Mouse (Mus musculus) gastrocnemius, postnatal 25 days (tissue): Measurements from ENCODE around the gene 4930516K23Rik. TPM values are rescaled to one million over a fixed set of nuclear protein-coding genes. Genes with fewer than 3 reads are reported as not detected.

Source experiments
- DNase-seq: peaks from one replicate; pipeline ENCODE4 v3.0.0; 2022
- long read RNA-seq, 2 experiments: library from polyadenylated mRNA; stranded (forward); transcript quantifications; one replicate each; pipeline ENCODE4 v2.0.0; 2021
- total RNA-seq, 2 experiments: library from RNA; stranded (reverse); gene quantifications; 1 replicate in 1 of 2; 2 replicates in 1 of 2; pipeline ENCODE4 v1.2.3; 2021

Gene 4930516K23Rik
- total RNA-seq = not detected
- long read RNA-seq, experiment 1 = 0 reads
- long read RNA-seq, experiment 2 = 0 reads

DNA sequence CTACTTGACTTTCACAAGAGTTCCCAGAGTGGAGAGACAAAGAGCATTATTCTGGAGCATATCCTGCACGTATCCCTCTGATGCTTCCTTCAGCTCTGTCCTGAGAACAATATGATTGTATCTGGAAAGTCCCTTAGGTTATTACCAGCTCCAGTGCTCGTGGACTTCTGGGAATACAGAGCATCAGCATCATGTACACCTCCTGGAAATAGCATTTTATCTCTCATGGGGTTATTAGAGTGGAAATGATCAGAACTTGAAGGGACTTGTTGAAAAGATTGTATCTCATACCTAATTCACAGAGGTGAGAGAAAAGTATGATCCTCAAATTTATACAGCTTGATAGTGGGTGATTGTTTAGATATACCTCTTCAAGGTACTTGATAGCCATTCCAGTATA is at the start of gene 4930516K23Rik:
TSS of gene 4930516K23Rik (minus strand) at position 101 of the 400 bp plus-strand sequence.
- no peak for DNase-seq

DNA sequence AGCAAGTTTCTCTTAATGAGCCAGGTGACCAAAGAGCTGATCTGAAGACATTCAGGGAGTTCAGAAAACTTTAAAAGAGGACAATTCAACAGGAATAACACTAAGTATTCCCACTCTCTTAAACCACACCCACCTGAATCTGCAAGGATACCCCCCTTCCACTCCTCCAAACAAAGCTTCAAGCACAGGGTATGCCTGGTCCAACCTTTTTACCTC is 43.4 kb upstream of the 4930516K23Rik start, which contains the start of gene Olfr646:
TSS of gene Olfr646 (plus strand) at position 117 of the 216 bp plus-strand sequence.
- no peak for DNase-seq

DNA sequence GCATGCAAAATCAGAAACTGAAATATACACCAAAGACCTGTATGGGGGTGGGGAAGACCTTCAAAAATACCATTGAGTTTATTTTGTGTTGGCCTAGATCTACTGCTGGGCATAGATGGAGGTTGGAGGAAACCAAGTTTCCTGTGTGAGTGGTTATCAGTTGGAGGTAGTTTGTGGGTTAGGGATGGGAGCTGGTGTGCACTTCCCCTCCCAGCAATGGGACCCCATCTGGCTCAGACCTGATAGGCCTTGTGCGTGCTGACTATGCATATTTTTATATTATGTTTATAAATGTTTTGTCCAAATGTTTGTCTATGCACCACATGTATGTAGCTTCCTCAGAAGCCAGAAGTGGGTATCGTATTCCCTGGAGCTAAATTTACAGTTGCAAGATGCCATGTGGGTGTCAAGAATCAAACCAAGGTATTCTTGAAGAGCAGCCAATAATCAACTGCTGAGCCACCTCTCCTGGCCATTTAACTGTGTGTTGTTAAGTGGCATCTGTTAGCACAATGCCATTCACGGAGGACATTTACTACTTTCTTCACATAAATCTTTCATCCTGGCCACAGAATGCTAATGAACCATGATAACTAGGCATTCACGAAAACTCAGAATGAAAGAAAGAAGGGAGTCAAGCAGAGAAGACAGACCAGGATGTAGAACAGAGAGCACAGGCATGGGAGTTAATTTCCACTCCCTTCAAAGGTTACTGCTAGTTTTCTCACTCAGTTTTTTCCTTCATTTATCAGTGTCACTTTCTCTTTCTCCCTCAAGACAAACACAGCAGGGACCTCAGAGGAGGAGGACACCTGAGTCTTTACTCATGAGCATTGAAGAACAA is 42.9 kb upstream of the 4930516K23Rik start:
- DNase-seq = no peak

DNA sequence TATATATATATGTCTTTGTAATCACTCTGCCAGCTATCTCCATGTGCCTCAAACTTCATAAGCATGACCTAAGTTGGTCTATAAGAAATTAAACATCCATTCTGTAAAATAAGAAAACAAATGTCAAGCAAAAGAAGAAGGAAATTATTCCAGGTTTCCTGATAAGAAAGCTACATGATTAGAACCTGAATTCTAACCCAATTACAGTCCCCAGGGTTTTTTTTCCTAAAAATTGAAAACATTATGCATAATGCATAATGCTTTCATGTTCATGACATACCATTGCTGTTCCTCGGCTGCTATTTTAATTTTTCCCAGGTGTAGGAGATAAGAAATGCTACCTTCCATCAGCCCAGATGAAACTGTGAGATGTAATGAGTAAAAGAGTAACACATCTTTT is 24.1 kb upstream of the 4930516K23Rik start, which contains the start of gene Olfr645:
TSS of gene Olfr645 (minus strand) at position 101 of the 400 bp plus-strand sequence.
- no peak for DNase-seq

DNA sequence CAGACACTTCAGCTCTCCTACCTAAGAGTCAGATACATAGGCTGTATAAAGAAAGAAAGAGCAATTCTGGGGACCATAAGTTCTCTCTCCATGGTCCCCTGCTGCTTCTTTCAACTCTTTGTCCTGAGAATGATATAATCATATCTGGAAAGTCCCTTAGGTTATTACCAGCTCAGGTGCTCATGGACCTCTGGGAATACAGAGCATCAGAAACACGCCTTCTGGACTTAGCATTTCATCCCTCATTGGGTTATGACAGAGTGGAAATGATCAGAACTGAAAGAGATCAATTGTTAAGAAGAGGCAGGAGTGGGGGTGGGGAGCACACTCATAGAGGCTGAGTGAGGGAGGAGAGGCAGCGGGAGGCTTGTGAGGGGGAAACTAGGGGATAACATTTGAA is 10.5 kb upstream of the 4930516K23Rik start, which contains the start of gene Olfr644:
TSS of gene Olfr644 (minus strand) at position 101 of the 400 bp plus-strand sequence.
- DNase-seq = no peak

DNA sequence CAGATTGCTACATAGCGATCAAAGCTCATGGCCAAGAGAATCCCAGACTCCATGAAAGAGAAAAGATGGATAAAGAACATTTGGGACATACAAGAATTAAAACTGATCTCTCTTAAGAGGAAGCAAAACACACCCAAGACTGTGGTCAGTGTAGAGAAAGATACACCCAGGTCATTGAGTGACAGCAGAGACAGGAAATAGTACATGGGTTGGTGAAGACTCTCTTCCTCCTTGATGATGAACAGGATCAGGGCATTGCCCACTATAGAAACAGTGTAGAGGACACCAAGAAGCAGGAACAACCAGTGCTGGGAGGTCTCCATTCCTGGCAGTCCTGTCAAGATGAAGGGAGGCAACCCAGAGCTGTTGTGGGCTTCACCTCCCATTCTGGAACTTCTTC is 2.0 kb downstream of the 4930516K23Rik start:
- DNase-seq = no peak

DNA sequence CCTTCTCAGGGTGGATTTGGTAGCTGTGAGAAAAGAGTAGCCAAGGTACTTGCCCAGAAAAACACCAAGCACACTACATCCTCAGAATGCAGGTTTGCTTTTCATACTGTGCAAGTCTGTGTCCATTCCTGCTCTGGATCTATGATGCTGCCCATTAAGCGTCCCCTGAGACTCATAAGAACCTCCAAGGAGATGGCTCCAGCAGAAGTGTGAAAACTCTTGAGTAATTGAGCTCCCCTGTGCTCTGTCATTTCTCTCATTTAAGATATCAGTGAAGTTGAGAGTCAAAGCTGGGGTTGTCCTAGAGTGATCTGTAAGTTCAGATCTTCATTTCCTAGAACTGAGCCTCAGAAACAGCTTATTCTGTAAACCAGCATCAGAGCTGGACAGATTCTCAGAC is 8.7 kb downstream of the 4930516K23Rik start, which contains the start of gene Olfr642:
TSS of gene Olfr642 (minus strand) at position 101 of the 400 bp plus-strand sequence.
- no peak for DNase-seq

DNA sequence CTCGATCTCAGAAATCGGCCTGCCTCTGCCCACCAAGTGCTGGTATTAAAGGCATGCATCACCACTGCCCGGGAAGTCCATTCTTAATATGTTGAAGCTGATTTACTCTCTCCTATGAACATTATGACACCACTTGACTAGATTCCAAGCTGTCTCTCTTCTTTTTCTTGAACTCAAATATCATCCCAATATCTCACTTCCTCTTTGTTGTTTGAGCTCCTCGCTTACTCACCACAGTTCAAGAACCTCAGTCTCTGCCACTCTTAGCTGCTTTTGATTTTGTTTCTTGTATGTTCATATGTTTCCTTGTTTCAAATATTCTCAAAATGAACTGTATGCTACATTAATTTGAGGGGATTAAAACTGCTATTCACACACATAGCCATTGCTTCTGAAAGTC is 10.5 kb downstream of the 4930516K23Rik start:
- DNase-seq = no peak

DNA sequence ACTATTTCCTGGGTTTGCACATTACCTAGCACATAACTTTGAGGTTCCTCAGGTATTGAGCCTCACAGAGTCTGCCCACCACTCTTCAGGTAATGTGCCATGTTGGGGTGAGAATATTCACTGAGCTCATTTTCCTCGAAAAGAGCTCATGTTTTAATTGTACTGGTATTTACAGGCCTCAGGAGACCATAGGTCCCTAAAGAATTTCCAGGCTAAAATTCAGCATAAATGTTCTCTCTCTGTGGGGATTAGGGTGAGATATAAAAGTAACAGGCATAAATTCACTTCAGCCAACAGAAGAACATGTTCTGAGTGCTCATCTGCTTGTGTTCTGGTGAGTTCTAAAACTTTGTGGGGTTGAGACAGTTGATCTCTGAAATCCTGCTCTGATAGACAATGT is 26.1 kb downstream of the 4930516K23Rik start, which contains the start of gene Olfr641:
TSS of gene Olfr641 (plus strand) at position 301 of the 400 bp plus-strand sequence.
- no peak for DNase-seq

DNA sequence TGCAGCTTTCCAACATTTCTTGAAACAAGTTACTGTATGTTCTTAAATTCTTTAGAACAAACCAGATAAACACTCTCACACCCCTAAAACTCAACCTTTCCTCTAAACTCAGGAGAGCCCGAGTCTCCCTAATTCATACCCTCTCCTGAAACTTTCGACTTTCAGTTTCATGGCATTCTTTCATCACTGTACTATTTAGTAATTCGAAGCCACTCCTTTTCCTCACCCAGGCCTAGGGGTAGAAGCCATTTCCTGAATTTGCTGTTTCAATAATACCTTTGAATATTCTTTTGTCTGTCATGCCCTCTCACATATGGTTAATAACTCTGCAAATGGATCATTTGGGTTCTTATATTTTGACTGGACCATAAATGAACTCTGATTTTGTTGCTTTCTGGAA is 34.3 kb downstream of the 4930516K23Rik start:
- DNase-seq = no peak

DNA sequence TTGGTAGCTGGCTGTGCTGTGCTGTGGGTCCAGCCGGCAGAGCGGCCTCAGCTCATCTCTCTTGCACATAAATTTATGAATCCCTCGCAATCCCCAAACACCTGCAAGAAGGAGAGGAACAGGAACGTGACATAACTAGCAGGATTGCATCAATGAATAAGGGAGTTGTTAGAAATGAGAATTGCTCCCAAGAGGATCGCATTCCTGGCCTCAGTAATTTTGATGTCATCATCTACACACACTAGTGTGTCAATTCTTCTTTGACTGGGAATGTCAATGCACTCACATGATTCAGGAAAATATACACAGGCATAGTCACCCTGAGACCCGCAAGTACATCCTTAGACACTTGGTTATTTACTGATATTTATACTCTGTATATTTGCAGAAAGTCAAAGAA is 35.8 kb downstream of the 4930516K23Rik start, which contains the start of gene Olfr640:
TSS of gene Olfr640 (minus strand) at position 101 of the 400 bp plus-strand sequence.
- no peak for DNase-seq

DNA sequence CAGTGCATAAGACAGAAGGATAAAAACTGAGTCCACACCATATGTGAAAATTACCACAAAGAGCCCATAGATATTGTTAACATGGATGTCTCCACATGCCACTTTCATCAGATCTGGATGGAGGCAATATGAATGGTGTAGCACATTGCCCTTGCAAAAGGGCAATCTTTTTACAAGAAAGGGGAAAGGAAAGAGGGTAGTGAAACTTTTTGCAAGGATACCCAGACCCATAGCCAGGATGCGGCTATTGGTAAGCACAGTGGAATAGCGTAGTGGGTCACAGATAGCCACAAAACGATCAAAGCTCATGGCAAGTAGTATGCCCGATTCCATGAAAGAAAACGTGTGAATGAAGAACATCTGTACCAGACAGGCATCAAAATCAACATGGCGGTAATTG is 39.6 kb downstream of the 4930516K23Rik start:
- no peak for DNase-seq

DNA sequence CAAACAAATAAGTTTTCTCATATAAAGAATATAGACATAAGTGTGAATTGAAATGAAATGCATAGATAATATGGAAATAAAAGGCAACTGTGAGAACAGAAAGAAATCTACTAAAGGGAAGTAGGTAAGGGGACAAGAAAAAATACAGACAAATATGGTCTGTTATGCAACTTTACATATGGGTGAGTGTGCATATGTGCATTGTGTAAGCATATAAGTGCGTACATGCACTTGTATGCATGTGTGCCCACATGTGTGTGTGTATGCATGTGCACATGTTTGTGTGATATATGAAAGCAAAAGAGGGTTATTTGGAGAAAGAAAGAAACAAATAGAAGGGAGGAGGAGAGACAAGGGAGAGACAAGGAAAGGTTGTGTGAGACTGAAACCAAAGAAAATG is 42.3 kb downstream of the 4930516K23Rik start:
- no peak for DNase-seq

DNA sequence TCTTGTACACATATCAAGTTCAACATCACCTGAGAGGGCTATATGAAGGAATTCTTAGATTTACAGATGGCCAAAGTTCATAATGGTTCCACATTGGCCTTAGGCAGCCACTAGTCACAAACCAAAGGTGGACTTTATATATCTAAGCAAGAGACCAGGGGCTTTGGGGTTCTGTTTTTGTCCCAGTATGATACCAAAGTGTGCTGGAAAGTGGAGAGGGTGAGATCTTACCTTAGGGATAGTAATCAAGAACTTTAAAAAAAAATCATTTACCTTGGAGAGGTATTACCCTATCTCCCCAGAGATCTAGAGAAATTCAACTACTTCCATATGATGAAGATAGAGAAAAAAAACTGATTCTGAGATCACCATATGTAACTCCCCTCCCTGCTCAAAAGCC is 44.0 kb downstream of the 4930516K23Rik start, which contains the start of gene Olfr639:
TSS of gene Olfr639 (minus strand) at position 101 of the 400 bp plus-strand sequence.
- DNase-seq = no peak

Other genes starting within 250 kb of the 4930516K23Rik start
- 100 to 1,000 TPM in 1 of 2 experiments, 10 to 100 TPM in 1; 60.5 to 281 TPM for gene Hbb-bt, start 247.4 kb downstream of the 4930516K23Rik start, total RNA-seq
- 1,000 to 10,000 TPM in 1 of 2 experiments, 100 to 1,000 TPM in 1; 504 to 2,205 TPM for gene Hbb-bs, start 233.3 kb downstream of the 4930516K23Rik start, total RNA-seq
- gene Hbb-bh2, start 220.9 kb downstream of the 4930516K23Rik start, total RNA-seq = not detected
- gene Hbb-bh1, start 218.3 kb downstream of the 4930516K23Rik start, total RNA-seq = not detected
- not detected for gene Hbb-y, start 208.2 kb downstream of the 4930516K23Rik start, total RNA-seq
- not detected for gene Olfr66, start 175.2 kb downstream of the 4930516K23Rik start, total RNA-seq
- not detected for gene Olfr64, start 167.0 kb downstream of the 4930516K23Rik start, total RNA-seq
- gene Olfr65, start 158.0 kb downstream of the 4930516K23Rik start, total RNA-seq = not detected
- not detected for gene Olfr631, start 132.6 kb downstream of the 4930516K23Rik start, total RNA-seq
- not detected for gene Olfr632, start 127.1 kb downstream of the 4930516K23Rik start, total RNA-seq
- gene Olfr633, start 117.0 kb downstream of the 4930516K23Rik start, total RNA-seq = not detected
- not detected for gene Olfr635, start 90.3 kb downstream of the 4930516K23Rik start, total RNA-seq
- not detected for gene Olfr638, start 62.7 kb downstream of the 4930516K23Rik start, total RNA-seq
- not detected for gene Olfr639, start 44.1 kb downstream of the 4930516K23Rik start, total RNA-seq
- gene Olfr640, start 35.9 kb downstream of the 4930516K23Rik start, total RNA-seq = not detected
- not detected for gene Olfr641, start 26.0 kb downstream of the 4930516K23Rik start, total RNA-seq
- not detected for gene Olfr642, start 8.8 kb downstream of the 4930516K23Rik start, total RNA-seq
- not detected for gene Olfr644, start 10.4 kb upstream of the 4930516K23Rik start, total RNA-seq
- gene Olfr645, start 24.0 kb upstream of the 4930516K23Rik start, total RNA-seq = not detected
- gene Olfr646, start 43.4 kb upstream of the 4930516K23Rik start, total RNA-seq = not detected
- not detected for gene Ubqln5, start 68.4 kb upstream of the 4930516K23Rik start, total RNA-seq
- gene Olfr643, start 76.0 kb upstream of the 4930516K23Rik start, total RNA-seq = not detected
- not detected for gene Ubqln3, start 81.8 kb upstream of the 4930516K23Rik start, total RNA-seq
- not detected for gene Ubqlnl, start 89.1 kb upstream of the 4930516K23Rik start, total RNA-seq
- gene Olfm5, start 103.4 kb upstream of the 4930516K23Rik start, total RNA-seq = not detected
- not detected for gene Olfr648, start 121.9 kb upstream of the 4930516K23Rik start, total RNA-seq
- gene Olfr649, start 134.5 kb upstream of the 4930516K23Rik start, total RNA-seq = not detected
- gene Trim6, start 157.3 kb upstream of the 4930516K23Rik start, total RNA-seq = under 1 TPM in 1 of 2 experiments, not detected in 1; 0.11 TPM
- 1 to 10 TPM; 1.0 to 1.6 TPM for gene Trim34a, start 183.0 kb upstream of the 4930516K23Rik start, total RNA-seq
- gene Trim5, start 226.6 kb upstream of the 4930516K23Rik start, total RNA-seq = 1 to 10 TPM in 1 of 2 experiments, under 1 TPM in 1; 0.99 to 1.1 TPM